Mouse (Mus musculus) cerebellum, postnatal 36 days (tissue): ENCODE data around the gene Slc35f3.
A peak's percentile ranks its signal among the peaks of the same experiment; 100 is the strongest.

ENCODE experiments used
- DNase-seq, 2 experiments: peaks; one replicate each; pipeline ENCODE4 v3.0.0; 2021 to 2022; ENCODE audit warnings: mixed read lengths in 2 of 2

Gene Slc35f3

DNA sequence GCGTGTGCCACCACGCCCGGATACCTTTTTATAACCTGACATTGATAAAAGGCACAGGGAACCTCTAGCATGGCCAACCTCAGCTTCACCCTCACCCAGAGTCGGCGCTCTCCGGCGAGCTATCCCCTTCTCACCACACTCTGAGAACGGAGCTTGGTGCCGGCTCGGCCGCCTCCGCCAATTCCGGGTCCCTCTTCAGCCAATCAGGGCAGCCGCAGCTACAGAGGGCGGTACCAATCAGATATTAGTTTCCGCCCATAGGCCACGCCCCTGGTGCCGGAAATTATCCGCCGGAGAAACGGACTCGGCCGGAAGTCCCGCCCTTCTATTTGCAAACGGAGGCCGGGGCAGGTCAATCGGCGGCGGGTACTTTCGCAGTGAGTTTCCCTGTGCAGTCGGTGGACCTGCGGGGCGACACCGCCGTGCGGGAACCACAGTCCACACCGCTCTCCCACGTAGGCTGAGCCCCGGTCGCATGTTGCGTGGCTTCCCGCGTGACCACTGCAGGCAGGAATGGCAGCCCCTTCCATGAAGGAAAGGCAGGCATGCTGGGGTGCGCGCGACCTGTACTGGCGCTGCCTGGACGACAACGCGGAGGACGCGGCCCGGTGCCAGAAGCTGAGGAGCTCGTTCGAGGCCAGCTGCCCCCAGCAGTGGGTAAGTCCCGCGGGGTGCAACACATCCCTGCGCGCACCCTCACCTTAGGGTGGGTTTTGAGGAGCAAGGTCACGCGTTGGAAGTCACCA, 124.0 kb downstream of the Slc35f3 start, which contains the start of gene Coa6:
Gene Coa6, plus strand, starts transcription at position 342 of the 746 bp plus-strand sequence.
- DNase-seq: peak; percentile 99 to 100

- DNase-seq: no peak
Measured at GRCm38 (mm10) chr8:126422920-126423300, 124.6 kb downstream of the Slc35f3 start.

DNA sequence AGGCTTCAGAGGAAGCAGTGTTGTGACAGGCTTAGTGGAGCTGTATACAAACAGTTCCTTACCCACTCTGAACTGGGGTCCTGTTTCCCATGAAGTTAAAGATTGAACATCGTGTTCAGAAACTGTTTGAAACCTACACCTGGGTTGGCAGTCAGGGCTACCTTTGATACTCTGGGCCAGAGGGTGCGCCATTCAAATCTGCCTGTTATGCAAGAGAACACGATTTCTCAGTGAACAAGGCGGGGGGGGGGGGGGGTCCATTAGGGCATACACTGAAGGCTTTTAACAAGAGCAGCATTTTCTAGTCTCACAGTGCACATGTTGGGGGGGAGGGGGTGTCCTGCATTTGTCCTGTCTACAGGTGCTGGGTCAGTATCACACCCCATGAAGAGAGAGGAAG, 125.8 kb downstream of the Slc35f3 start:
- DNase-seq: no peak

- no peak for DNase-seq
Measured at GRCm38 (mm10) chr8:126424946-126425345, 126.6 kb downstream of the Slc35f3 start.

DNA sequence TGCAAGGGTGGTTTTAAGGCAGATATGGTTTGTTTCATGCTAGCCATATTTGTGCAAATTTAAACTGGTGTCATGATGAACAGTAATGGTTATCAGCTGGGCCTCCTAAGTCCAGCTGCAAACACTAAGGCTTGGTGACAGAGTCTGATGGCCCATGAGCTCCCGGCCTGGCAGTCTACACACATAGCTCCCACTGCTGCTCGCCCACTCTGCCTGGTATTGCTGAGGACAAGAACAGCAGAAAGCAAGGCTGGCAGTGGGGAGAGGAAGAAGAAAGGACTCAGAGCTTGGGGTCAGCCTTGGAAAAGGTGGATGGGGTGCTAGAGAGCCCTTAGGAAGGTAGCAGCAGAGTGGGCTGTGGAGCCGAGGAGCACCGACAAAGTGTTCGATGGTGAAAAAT, 131.3 kb downstream of the Slc35f3 start:
- no peak for DNase-seq

- no peak for DNase-seq
Measured at GRCm38 (mm10) chr8:126433827-126434226, 135.5 kb downstream of the Slc35f3 start.

DNA sequence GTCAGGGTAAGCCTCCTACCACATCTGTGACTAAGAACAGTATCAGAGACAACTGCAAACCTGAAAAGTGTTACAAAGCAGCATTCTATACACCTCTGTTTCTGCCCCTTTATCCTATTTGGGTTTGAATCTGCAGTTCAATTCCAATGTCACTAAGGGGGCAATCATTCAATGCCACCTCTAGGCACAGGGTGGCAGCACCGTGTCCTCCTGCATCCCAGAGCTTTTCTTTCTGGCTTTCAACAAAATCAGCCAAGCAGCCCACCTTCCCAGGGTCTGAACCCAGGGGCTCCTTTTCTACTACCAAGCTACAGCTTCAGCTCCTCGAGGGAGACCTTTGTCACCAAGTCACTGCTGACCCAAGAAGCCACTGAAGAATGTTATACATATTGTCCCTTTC, 140.6 kb downstream of the Slc35f3 start:
- no peak for DNase-seq
